Mouse (Mus musculus): ENCODE results near the gene Hspa12a.

Gene Hspa12a

DNA sequence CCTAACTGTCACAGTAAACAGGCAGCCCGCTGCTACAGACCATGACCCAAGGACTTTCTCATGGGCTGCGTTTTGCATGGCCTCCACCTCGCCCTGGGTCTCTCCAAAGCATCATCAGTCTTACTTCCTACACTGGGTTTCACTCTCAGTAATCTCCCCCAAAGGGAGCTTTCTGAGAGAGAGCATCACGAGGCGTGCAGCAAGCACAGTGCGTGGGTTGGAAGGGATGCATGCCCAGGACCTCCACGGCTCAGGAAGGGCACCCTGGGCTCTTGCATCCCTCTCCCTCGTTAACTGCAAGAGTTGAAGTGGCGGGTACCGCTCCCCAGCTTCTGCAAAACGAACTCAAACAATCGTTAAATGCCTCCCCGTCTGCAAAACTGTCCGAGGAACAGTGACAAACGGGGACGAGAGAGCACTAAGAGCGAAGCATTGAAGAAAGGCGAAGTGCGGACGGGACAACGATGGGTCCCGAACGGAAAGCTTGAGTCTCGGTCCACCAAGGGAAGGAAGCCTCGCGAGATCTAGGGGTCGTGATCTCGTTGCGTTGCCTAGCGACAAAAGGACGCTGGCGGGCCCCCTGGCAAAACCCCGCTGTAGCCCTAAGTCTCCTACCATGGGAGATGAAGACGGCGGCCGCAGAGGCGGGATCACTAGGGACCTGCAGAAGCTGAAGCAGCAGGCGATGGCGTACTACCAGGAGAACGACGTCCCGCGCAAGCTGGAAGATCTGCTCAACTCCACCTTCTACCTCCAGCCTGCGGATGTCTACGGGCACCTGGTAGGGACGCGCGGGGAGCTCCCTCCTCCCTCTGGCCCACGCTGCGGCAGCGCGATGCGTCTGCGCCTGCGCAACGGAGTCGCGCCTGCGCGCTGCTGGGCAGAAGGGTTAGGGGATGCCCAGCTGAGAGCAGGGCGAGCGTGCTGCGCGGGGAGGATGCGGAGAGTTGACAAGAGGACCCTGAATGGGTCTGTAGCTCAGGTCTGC lies at the start of gene Hspa12a, which contains the start of gene Eno4:
Hspa12a (minus strand) TSS at position 814 of the 988 bp plus-strand sequence.
Eno4 (plus strand) TSS at position 585 of the 988 bp plus-strand sequence.
- peak; percentile 87 to 91 for DNase-seq (ENCODE audit: low spot score in 2 of 2)

DNA sequence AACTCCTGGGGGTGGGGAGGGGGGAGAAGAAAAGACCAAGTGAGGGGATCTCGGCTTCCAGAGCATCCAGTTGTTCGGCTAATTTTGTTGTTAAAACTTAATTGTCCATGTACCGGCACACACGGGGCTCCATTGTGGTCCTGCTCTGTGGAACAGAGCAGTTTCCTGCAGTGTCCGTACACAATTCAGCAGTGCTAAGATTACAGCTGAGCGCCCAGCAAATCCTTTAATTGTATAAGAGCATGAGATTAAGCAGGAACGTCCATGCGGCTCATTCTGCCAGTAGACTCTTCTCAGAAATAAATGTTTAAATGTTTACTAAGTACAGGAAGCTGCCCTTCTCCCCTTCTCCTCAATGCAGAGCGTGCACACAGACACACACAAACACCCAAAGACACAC lies 38.1 kb upstream of the Hspa12a start:
- no peak for DNase-seq (ENCODE audit: low spot score in 2 of 2)

DNA sequence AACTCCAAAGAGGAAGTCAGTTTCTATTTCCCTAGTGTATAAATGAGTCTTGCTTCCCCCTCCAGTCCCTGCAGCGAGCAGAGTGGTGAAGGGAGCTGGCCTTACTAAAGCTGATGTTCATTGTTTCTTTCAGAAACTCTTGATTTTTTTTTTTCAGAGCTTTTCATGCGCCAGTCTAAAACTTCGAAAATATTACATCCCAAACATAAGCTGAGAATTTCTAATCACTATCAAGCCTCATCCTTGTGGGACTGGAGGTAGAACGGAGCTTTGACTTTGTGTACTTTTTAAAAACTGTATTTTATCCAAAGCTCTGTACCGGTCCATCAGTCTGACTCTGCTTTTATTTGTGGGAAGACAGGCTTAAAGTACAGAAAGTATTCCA lies 36.6 kb upstream of the Hspa12a start:
- no peak for DNase-seq (ENCODE audit: low spot score in 2 of 2)

DNA sequence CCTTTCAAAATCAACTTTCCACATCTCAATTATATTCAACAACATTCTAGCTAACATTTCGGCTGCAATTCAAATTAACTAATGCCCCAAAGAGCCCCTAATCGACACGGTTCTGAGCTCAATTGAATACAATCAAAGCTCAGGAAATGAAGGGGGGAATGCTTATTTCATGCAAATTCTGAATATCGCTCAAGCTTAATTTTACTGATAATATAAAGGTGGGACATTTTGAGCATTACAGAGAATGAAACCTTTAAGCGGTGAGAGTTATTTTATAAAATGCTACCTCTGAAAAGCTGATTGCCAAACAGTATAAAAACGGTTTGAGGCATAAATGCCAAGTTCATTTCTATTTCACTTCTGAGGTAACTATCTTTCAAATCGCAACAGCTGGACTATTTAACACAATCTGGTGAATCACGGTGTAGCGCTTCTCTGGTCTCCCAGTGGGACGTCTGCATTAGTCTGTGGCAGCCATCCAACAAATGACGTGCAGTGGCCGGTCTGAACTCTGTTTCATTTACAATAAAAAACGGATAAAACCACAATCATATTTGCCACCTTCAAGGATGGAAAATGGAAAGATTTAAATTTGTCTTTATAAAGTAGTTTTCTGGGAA lies 36.1 kb upstream of the Hspa12a start:
- DNase-seq (ENCODE audit: low spot score in 2 of 2) = peak in 1 of 2 experiments; percentile 7

- peak; percentile 2 to 23 for DNase-seq (ENCODE audit: low spot score in 2 of 2)
Observed at GRCm38 (mm10) chr19:58978401-58979171, 35.1 kb upstream of the Hspa12a start.

GRCm38 (mm10) chr19:58975216-58975863 lies 31.9 kb upstream of the Hspa12a start:
- no peak for DNase-seq (ENCODE audit: low spot score in 2 of 2)

GRCm38 (mm10) chr19:58974126-58974525 lies 30.7 kb upstream of the Hspa12a start:
- DNase-seq (ENCODE audit: low spot score in 2 of 2) = no peak

- no peak for DNase-seq (ENCODE audit: low spot score in 2 of 2)
Observed at GRCm38 (mm10) chr19:58970826-58971225, 27.4 kb upstream of the Hspa12a start.

- DNase-seq (ENCODE audit: low spot score in 2 of 2) = no peak
Observed at GRCm38 (mm10) chr19:58968731-58969506, 25.5 kb upstream of the Hspa12a start.

GRCm38 (mm10) chr19:58963011-58963410 lies 19.6 kb upstream of the Hspa12a start:
- DNase-seq (ENCODE audit: low spot score in 2 of 2) = no peak

DNA sequence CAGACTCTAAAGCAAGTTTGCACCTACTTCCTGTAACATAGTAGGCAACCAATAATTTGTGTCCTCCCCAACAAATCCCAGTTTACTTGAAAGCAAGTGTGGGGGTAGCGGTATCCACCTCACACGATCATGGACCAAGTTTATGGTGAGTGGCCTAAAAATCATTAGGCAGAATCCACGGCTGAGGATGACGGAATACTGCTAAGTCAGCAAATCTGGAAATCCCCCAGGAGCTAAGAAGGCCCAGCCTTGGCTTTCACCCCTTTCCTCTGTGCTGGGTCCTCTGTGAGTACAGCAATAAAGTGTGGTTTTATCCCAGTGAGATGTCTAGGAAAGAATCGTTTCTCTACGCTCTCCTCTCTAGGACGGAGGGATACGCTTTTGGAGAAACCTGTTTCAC lies 11.3 kb upstream of the Hspa12a start:
- DNase-seq (ENCODE audit: low spot score in 2 of 2) = no peak

DNA sequence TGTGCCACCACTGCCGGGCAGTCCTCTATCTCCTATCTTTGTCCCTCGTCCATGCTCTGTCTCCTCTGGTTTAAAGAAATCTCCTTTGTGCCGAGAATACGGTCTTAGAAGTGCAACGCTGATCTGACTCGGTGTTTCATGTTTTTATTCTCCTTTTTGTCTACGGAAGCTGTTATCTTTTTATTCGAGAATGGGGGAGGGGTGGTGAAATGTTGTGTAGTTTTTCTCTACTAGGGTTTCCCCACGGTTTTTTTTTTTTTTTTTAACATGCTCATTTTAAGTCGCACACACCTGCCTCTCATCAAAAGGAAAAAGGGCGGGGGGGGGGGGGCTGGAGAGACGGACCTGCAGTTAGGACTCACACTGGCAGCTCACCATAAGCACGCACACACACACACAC lies 8.8 kb upstream of the Hspa12a start:
- no peak for DNase-seq (ENCODE audit: low spot score in 2 of 2)

- DNase-seq (ENCODE audit: low spot score in 2 of 2) = no peak
Observed at GRCm38 (mm10) chr19:58951521-58951920, 8.1 kb upstream of the Hspa12a start.

- no peak for DNase-seq (ENCODE audit: low spot score in 2 of 2)
Observed at GRCm38 (mm10) chr19:58945959-58946358, 2.5 kb upstream of the Hspa12a start.

DNA sequence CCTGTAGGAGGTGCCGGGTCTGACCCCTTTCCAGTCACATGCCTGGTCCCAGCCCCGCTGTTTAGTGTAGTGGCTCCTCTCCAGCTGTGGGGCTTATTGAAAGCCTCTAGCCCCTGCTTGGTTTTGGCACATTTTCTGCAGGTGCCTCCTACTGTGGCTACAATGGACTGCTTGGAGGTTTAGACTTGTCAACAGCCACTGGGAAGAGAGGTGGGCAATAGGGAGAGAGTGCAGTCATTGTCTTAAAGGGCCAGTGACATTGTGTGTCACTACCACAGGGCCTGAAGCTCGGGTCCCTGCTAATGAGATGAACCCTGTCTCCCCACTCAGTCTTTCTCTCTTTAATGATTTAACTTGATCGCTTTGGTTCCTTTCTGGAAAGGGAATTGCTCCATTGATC lies 10.4 kb downstream of the Hspa12a start:
- no peak for DNase-seq (ENCODE audit: low spot score in 2 of 2)

- no peak for DNase-seq (ENCODE audit: low spot score in 2 of 2)
Observed at GRCm38 (mm10) chr19:58931081-58931800, 12.2 kb downstream of the Hspa12a start.

DNA sequence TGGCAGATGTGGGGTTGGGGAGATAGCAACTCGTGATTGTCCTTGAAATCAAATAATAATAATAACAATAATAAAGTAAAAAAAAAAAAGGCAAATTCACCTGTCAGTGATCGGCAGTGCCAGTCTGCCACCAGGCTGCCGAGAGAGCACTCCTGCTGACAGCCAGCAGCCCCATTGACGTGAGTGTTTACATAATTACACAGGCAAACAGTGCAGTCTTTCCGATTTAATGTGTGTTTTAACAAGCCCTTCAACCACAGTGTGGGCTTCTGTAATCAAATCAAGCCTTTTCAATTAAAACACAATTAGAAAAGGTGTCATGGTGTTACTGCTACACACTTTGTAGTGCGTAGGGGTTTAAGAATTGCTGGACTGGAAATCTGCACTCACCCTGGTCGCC lies 24.3 kb downstream of the Hspa12a start:
- no peak for DNase-seq (ENCODE audit: low spot score in 2 of 2)

DNA sequence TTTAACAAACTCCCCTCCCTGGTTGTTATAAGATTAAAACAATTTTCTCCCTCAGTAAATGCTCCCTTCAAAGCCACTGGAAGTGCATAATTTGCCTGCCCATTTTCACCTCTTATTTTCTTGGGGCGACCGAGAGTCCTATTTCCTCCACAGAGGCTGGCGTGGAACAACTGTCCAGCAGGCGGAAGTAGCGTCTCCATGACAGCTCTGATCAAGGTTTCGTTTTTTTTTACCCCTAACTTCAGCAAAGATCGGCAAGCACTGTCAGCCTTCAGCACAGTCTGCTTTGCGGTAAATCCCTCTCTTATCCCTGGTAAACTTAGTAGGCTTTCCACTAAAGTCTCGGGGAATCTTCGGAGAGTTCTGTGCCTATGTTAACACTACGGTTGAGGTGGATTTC lies 24.9 kb downstream of the Hspa12a start:
- no peak for DNase-seq (ENCODE audit: low spot score in 2 of 2)

- DNase-seq (ENCODE audit: low spot score in 2 of 2) = no peak
Observed at GRCm38 (mm10) chr19:58913301-58913700, 30.2 kb downstream of the Hspa12a start.

DNA sequence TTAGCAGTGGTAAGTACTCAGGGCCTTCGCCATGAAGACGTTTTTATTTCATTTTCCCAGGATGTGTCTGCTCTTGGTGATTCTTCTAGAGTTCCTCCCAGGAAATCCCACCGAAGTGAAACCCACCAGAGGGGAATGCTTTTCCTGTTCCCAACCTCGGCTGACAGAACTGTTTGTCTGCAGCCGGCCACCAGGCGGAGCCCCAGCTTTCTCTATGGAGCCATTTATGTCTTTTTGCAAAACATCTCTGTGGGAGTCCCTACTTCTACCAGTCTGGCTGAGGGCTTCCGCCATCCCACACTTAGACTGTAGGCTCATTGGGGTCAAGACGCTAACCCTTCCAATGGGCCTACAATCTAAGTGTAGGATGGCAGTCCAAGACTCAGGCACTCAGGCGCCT lies 32.1 kb downstream of the Hspa12a start:
- DNase-seq (ENCODE audit: low spot score in 2 of 2) = peak; percentile 14 to 57

All from urinary bladder, adult 18-20 months (tissue).